Mouse (Mus musculus) forebrain, embryonic 11.5 days (tissue): ENCODE results near the gene Rbm38. TPM values are rescaled to one million over a fixed set of nuclear protein-coding genes. Genes with fewer than 3 reads are reported as not detected.
A peak's percentile ranks its signal among the peaks of the same experiment; 100 is the strongest.

Experiments
- ATAC-seq: fragments of 200-750 bp; cut with Nextera tagmentation; replicated peaks from 2 replicates; pipeline ENCODE4 v1.8.0; 2017; ENCODE audit warnings: moderate TSS enrichment; ENCODE audit not compliant: low FRiP score
- DNase-seq: peaks from one replicate; pipeline ENCODE4 v3.0.0-alpha.2; 2017; ENCODE audit warnings: low spot score
- H3K27ac ChIP-seq: fragments of 300-500 bp; sonication (generic); 2 replicates; pipeline ENCODE4 v1.5.1; 2014; ENCODE audit warnings: low read depth, low read length
- H3K27me3 ChIP-seq: fragments of 300-500 bp; sonication (generic); 2 replicates; pipeline ENCODE4 v1.6.1; 2014; ENCODE audit warnings: mild to moderate bottlenecking, low read length, mixed read lengths; ENCODE audit not compliant: control insufficient read depth, insufficient read depth
- H3K36me3 ChIP-seq: fragments of 300-500 bp; sonication (generic); 2 replicates; pipeline ENCODE4 v1.6.1; 2014; ENCODE audit warnings: mild to moderate bottlenecking, low read length, moderate library complexity, mixed read lengths; ENCODE audit not compliant: control insufficient read depth, insufficient read depth
- H3K4me1 ChIP-seq: fragments of 300-500 bp; sonication (generic); replicated peaks from 2 replicates; pipeline ENCODE4 v1.6.1; 2014; ENCODE audit warnings: low read length, mixed read lengths; ENCODE audit not compliant: control insufficient read depth, insufficient read depth
- H3K4me2 ChIP-seq: fragments of 300-500 bp; sonication (generic); 2 replicates; pipeline ENCODE4 v1.6.1; 2014; ENCODE audit warnings: low read depth, mild to moderate bottlenecking, low read length, moderate library complexity, mixed read lengths; ENCODE audit not compliant: severe bottlenecking
- H3K4me3 ChIP-seq: fragments of 300-500 bp; sonication (generic); 2 replicates; pipeline ENCODE4 v1.5.1; 2014; ENCODE audit warnings: low read depth, low read length
- H3K9ac ChIP-seq: fragments of 300-500 bp; sonication (generic); 2 replicates; pipeline ENCODE4 v1.6.1; 2014; ENCODE audit warnings: low read length
- H3K9me3 ChIP-seq: fragments of 300-500 bp; sonication (generic); 2 replicates; pipeline ENCODE4 v1.6.1; 2016; ENCODE audit warnings: low read length, mixed read lengths; ENCODE audit not compliant: control insufficient read depth
- WGBS: fragments of 180-500 bp; shearing (Covaris S2); extraction: QIAGEN DNeasy Blood & Tissue Kit; methylation state at CpG from one replicate; pipeline ENCODE4 v1.1.7; 2014; 5-methylcytosine and 5-hydroxymethylcytosine counted together
- polyA plus RNA-seq: library from polyadenylated mRNA; unstranded; fragments of >200 nt; fragmentation: Nextera tagmentation; extraction: Ambion mirVana; gene quantifications from 2 replicates; pipeline ENCODE4 v1.2.1, GENCODE M21; 2014

Gene Rbm38
- polyA plus RNA-seq, 1 experiment from 2014 or later, result 111 TPM

DNA sequence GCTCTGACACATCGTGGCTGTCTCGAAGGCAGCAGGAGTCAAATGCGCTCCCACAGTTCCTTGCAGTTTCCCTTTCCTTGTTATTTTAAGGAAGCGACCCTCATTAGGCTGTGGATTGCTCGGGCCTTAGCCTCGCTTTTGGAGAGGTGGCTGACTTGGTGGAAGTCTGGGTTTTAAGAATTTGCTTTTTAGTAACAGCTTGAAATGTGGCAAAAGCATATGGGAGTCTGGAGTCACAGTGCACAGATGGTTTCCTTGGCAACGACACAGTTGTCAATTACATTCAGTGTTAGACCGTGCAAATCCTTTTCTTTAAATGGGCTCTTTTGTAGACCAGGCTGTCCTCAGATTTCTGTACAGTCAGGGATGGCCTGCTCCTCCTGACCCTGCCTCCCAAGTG is 19.4 kb upstream of the Rbm38 start:
- Histone ChIP-seq H3K9me3 (no peaks in the 10 kb centered on the region), H3K9ac (peak overlapping the region; percentile 89), H3K4me1 (peaks cover 4% of the 10 kb centered on the region; the same call in 1 of the 2 replicates), H3K27ac (no peak overlapping the region), H3K27me3 (no peaks in the 10 kb centered on the region), H3K4me3 (peak overlapping the region; percentile 95), H3K36me3 (peaks cover 3% of the 10 kb centered on the region; the same call in 1 of the 2 replicates), H3K4me2 (peak overlapping the region; percentile 87)
- DNase-seq (no peak), ATAC-seq (no peak)
- 28% methylated on average over 8 of the region's 8 CpGs for WGBS

DNA sequence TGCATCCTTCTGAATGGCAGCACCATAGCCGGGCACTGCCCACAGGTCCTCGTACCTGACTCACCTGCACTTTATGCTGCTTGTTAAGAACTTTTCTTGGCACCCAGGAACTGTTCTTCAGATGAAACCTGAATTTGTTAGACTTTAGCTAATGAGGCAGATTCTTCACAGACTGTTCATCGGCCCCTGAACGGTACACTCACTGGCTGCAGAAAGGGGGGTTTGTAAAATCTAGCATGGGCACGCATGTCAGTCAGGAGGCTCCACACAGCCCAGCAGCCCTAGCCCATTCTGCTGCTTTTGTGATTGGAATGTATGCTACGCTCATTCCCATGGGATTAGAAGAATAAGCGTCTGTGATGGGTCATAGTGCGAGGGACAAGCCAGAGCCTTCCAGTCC is 16.6 kb upstream of the Rbm38 start:
- peaks cover 4% of the 10 kb centered on the region; the same call in 1 of the 2 replicates for H3K4me1 ChIP-seq
- no peaks in the 10 kb centered on the region for H3K9me3 ChIP-seq
- peaks cover 14% of the 10 kb centered on the region; the same call in 1 of the 2 replicates for H3K36me3 ChIP-seq
- H3K4me2 ChIP-seq, result no peak overlapping the region
- H3K9ac ChIP-seq, result no peak overlapping the region
- ATAC-seq, result no peak
- no peak for DNase-seq
- WGBS, result 94% methylated on average over 8 of the region's 8 CpGs
- H3K27ac ChIP-seq, result no peak overlapping the region
- H3K4me3 ChIP-seq, result no peak overlapping the region
- no peaks in the 10 kb centered on the region for H3K27me3 ChIP-seq

DNA sequence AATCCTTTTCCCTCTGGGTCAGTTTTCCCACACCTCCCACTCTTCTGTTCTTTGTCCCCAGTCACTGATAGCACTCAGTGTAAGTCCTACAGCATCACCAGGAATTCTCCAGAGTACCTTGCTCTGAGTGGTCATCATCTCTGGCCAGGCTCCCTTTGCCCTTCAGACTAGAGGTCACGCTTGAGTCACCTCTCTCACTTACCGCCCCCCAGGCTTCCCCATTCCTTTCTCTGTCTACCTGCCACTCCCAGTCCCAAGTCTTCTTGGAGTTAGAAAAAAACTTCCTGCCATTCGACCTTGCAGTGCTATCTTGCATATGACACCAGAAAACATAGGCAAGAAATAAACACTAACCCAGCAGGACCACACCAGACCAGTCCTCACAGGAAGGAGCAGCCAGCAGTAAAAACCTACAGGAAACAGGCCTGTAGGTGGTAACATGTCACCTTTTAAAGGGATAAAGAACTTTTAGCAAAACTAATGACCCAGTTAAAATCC is 10.0 kb upstream of the Rbm38 start:
- WGBS, result 78% methylated on average over 3 of the region's 3 CpGs
- peaks cover 37% of the 10 kb centered on the region for H3K36me3 ChIP-seq
- H3K9ac ChIP-seq, result no peak overlapping the region
- ATAC-seq, result no peak
- H3K4me3 ChIP-seq, result no peak overlapping the region
- no peaks in the 10 kb centered on the region for H3K4me1 ChIP-seq
- H3K4me2 ChIP-seq, result no peak overlapping the region
- H3K9me3 ChIP-seq, result no peaks in the 10 kb centered on the region
- no peak overlapping the region for H3K27ac ChIP-seq
- no peaks in the 10 kb centered on the region for H3K27me3 ChIP-seq
- DNase-seq, result no peak

DNA sequence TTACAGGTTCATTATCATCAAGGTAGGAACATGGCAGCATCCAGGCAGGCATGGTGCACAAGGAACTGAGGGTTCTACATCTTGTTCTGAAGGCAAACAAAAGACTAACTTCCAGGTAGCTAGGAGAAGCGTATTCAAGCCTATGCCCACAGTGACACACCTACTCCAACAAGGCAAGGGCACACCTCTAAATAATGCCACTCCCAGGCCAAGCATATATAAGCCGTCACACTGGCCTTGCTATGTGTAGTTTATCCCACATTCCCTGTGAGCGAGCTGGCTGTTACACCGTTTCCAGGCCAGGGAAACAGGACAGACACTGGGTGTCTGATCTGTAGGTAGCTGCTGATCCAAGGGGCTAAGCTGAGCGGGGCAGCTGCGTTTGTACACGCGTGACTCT is 8.9 kb upstream of the Rbm38 start:
- no peak overlapping the region for H3K27ac ChIP-seq
- no peak for ATAC-seq
- no peak overlapping the region for H3K9ac ChIP-seq
- no peaks in the 10 kb centered on the region for H3K27me3 ChIP-seq
- H3K4me3 ChIP-seq, result no peak overlapping the region
- 97% methylated on average over 8 of the region's 8 CpGs for WGBS
- H3K36me3 ChIP-seq, result peaks cover 37% of the 10 kb centered on the region
- no peaks in the 10 kb centered on the region for H3K4me1 ChIP-seq
- no peak for DNase-seq
- no peaks in the 10 kb centered on the region for H3K9me3 ChIP-seq
- no peak overlapping the region for H3K4me2 ChIP-seq

DNA sequence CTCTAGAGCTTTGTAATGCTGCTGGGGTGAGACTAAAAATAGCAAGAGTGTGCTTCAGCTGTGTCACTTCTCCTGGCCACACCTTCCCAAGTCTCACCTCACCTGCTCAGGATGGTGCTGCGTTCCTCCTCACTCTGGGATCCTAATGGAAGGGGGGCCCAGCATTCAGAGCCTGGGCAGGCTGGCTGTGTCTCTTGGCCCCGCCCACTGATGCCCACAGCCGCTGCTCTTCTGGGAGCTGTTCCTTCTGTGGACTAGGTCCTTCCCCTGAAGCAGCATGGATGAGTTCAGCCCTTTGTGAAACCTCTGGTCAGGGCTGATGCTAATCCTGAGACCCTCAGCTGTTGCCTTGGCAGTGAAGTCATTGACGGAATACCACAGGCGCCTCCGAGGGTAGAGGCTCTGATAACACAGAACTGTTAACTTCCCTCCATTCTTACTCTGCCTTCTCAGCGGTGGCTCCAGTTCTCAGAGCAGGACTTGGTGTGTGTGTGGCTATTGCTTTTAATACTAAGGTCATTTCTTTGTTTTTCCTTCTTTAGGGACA is 5.5 kb upstream of the Rbm38 start:
- Histone ChIP-seq H3K4me2 (no peak overlapping the region), H3K36me3 (peaks cover 19% of the 10 kb centered on the region; the same call in 1 of the 2 replicates), H3K27ac (no peak overlapping the region), H3K27me3 (0 out of 2 replicates have a peak, but pooled peaks cover 2% of the 10 kb centered on the region), H3K9me3 (no peaks in the 10 kb centered on the region), H3K4me1 (peaks cover 8% of the 10 kb centered on the region; the same call in 1 of the 2 replicates), H3K9ac (no peak overlapping the region), H3K4me3 (no peak overlapping the region)
- DNase-seq (no peak), ATAC-seq (no peak)
- 77% methylated on average over 7 of the region's 7 CpGs for WGBS

DNA sequence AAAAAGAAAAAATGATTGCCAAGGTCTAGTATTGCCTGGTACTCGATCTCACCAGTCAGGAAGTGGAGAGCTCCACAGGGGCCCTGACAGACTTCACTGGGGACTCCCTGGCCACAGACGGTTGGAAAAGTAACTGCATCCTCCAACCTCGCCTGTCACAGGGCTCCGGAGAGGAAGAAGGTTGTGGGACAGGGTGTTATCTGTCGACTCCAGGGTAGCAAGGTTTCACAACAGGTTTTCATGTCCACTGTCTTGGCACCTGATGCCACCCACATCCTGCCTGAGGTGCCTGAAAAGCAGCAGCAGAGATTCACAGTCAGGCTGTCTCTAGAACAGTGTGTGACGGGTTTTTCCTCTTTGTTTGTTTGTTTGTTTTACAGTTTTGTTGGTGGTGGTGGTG is 2.4 kb upstream of the Rbm38 start:
- no peak overlapping the region for H3K9ac ChIP-seq
- H3K4me3 ChIP-seq, result no peak overlapping the region
- H3K27ac ChIP-seq, result no peak overlapping the region
- peaks cover 11% of the 10 kb centered on the region for H3K4me1 ChIP-seq
- ATAC-seq (no peak), DNase-seq (no peak)
- peaks cover 6% of the 10 kb centered on the region; the same call in 1 of the 2 replicates for H3K36me3 ChIP-seq
- H3K4me2 ChIP-seq, result no peak overlapping the region
- H3K9me3 ChIP-seq, result no peaks in the 10 kb centered on the region
- WGBS, result 49% methylated on average over 6 of the region's 6 CpGs
- H3K27me3 ChIP-seq, result peaks cover 9% of the 10 kb centered on the region

DNA sequence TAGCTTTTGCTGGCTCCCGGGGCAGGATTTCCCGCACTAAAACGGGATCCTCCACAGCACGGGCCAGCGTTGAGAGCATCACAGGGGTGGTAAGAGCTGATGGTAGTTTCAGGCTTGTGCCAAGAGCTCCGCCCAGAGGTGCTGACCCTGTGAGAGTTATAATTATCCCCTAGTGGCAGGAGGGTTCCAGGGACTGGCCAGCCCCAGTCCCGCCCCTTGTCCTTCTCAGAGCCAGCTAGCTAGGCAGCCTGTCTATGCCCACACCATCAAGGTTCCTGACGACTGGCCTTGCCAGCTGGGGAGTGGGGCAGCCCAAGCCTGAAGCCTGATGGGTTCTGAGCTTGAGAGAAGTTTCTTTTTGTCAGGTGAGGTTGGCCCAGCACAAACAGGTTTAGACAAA is 1.7 kb upstream of the Rbm38 start:
- DNase-seq, result no peak
- H3K4me2 ChIP-seq, result no peak overlapping the region
- ATAC-seq, result no peak
- no peaks in the 10 kb centered on the region for H3K9me3 ChIP-seq
- H3K27ac ChIP-seq, result no peak overlapping the region
- peaks cover 9% of the 10 kb centered on the region for H3K27me3 ChIP-seq
- 26% methylated on average over 8 of the region's 8 CpGs for WGBS
- peaks cover 18% of the 10 kb centered on the region for H3K4me1 ChIP-seq
- H3K4me3 ChIP-seq, result no peak overlapping the region
- H3K36me3 ChIP-seq, result no peaks in the 10 kb centered on the region
- no peak overlapping the region for H3K9ac ChIP-seq

DNA sequence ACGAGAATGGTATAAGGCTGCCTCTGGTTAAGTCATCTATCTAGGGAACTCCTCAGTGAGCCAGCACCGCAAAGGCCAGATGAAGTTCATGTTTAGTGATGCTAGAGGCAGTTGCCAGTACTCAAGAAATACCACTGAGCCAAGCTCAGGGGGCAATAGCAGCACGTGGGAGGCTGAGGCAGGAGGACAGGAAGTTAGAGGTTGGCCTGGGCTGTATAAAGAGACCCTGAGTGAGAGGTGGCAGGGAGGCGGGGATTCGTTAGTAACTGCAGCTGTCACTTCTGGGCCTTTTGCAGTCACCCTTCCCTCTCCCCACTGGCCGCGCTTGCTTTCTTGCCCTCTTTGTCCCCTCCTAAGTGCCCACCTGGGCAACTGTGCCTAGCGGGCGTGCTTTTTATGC is 976 bp upstream of the Rbm38 start:
- Histone ChIP-seq H3K4me1 (peaks cover 22% of the 10 kb centered on the region), H3K9me3 (no peaks in the 10 kb centered on the region), H3K4me2 (peak overlapping the region; percentile 80), H3K27ac (no peak overlapping the region; the same call in 1 of the 2 replicates), H3K36me3 (no peaks in the 10 kb centered on the region; the same call in 1 of the 2 replicates), H3K27me3 (peaks cover 9% of the 10 kb centered on the region), H3K9ac (peak overlapping the region; percentile 60), H3K4me3 (peak overlapping the region; percentile 28)
- ATAC-seq (peak; percentile 3), DNase-seq (peak; percentile 63)
- WGBS, result 13% methylated on average over 9 of the region's 9 CpGs

DNA sequence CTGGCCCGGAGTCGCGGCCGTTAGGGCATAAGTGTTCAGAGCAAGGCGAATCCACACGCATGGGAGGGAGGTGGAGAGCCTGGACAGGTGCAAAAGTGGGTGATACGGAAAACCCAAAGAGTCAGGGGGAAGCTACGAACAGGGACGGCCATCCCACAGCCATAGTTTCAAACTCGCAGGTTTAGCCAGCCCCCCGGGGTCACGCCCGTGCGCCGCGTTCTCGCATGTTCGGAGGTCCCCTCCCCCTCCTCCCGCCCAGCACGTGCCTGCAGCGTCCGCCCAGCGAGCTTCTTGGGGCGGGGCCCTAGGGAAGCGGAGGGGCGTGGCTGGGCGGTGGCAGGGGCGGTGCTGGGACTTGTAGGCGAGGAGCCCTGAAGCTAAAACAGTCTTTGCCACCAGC is 508 bp upstream of the Rbm38 start:
- WGBS, result under 1% methylated on average over 21 of the region's 29 CpGs
- Histone ChIP-seq H3K9me3 (no peaks in the 10 kb centered on the region), H3K27ac (no peak overlapping the region), H3K27me3 (peaks cover 9% of the 10 kb centered on the region), H3K4me2 (peak overlapping the region; percentile 80), H3K4me3 (peak overlapping the region; percentile 28), H3K4me1 (peaks cover 25% of the 10 kb centered on the region), H3K9ac (peak overlapping the region; percentile 60), H3K36me3 (no peaks in the 10 kb centered on the region; the same call in 1 of the 2 replicates)
- DNase-seq, result peak; percentile 95
- ATAC-seq, result peak; percentile 85
